Mouse (Mus musculus) thymus, postnatal 25 days (tissue): ENCODE data around the gene Rufy2.
"Not testable (repeated sequence)": the region's sequence is repeated elsewhere in the genome, so short reads cannot be mapped to it uniquely, and the experiment has no call there.

Experiments used
- DNase-seq: peaks from one replicate; pipeline ENCODE4 v3.0.0; 2022

Gene Rufy2

GRCm38 (mm10) chr10:63053007-63053406 is 73.0 kb downstream of the Rufy2 start:
- DNase-seq = no peak

- not testable (repeated sequence) for DNase-seq
Observed at GRCm38 (mm10) chr10:63054071-63054470, 74.0 kb downstream of the Rufy2 start.

- peak; percentile 3 for DNase-seq
Observed at GRCm38 (mm10) chr10:63054586-63054985, 74.6 kb downstream of the Rufy2 start.

- DNase-seq = no peak
Observed at GRCm38 (mm10) chr10:63056966-63057750, 77.1 kb downstream of the Rufy2 start.

GRCm38 (mm10) chr10:63059862-63060261 is 79.8 kb downstream of the Rufy2 start, which contains the start of gene Pbld1:
TSS of gene Pbld1 (plus strand) at chr10:63060162.
- no peak for DNase-seq

GRCm38 (mm10) chr10:63060406-63060805 is 80.4 kb downstream of the Rufy2 start:
- no peak for DNase-seq

- DNase-seq = no peak
Observed at GRCm38 (mm10) chr10:63061266-63061665, 81.2 kb downstream of the Rufy2 start.

- no peak for DNase-seq
Observed at GRCm38 (mm10) chr10:63062696-63063095, 82.7 kb downstream of the Rufy2 start.

- no peak for DNase-seq
Observed at GRCm38 (mm10) chr10:63063365-63063764, 83.3 kb downstream of the Rufy2 start.

GRCm38 (mm10) chr10:63064516-63064915 is 84.5 kb downstream of the Rufy2 start:
- no peak for DNase-seq

GRCm38 (mm10) chr10:63065561-63065960 is 85.5 kb downstream of the Rufy2 start:
- no peak for DNase-seq

- peak; percentile 81 for DNase-seq
Observed at GRCm38 (mm10) chr10:63065988-63066387, 86.0 kb downstream of the Rufy2 start.
